Mouse (Mus musculus): ENCODE measurements around the gene Fermt2. TPM values are rescaled to one million over a fixed set of nuclear protein-coding genes. Genes with fewer than 3 reads are reported as not detected.

Gene Fermt2
- 60.5 and 62.9 TPM in 2 replicates for polyA plus RNA-seq (2015; fragmentation: Nextera tagmentation; extraction: Ambion mirVana)

DNA sequence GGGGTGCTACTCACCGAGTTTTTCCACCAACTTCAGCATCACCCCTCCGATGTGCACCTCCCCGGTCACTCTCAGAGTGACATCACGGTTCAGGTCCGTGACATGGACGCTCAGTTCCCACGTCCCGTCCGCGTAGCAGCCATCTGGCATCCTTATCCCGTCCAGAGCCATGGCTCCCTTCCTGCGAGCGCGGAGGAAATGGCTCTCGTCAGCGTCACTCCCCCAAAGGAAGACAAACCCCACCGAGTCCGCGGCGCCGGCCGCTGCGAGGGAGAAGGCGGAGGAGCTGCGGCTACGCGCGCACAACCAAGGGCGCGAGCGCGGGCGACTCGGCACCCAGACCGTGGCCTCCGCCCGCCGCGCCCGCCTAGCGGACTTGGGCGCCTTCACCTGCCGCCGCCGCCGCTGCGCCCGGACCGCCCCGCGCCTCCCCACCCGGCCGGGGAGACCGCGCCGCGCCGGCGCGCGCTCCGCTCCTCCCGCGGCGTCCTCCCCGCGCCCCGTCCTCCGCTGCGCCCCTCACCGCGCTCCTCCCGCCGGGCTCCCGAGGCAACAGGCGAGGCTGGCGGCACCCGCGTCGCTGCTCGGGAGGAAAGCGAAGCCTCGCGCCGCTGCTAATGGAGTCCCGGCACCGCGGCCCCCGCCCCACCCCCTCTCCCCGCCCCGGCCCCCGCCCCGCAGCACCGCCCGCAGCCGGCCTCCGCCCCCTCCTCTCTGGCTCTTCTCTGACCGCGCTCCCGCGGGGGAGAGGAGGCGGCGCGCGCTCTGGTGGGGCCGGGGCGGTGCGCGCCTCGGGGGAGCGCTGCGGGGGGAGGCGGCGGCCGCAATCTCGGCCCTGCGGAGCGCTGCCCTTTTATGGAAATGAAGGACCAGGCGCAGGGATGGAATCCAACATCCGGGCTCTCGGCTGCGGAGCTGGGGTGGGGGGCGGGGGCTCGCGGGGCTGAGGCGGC lies at the start of gene Fermt2:
Fermt2 (minus strand) TSS at position 708 of the 953 bp plus-strand sequence.
- H3K27ac ChIP-seq = peak within 1 kb of the TSS; percentile 93
- H3K4me1 ChIP-seq = peaks cover 33% of the 10 kb centered on the region
- H3K9me3 ChIP-seq (replicated peaks) = no peaks in the 10 kb centered on the region
- H3K9ac ChIP-seq = peak within 1 kb of the TSS; percentile 87
- ATAC-seq = peak; percentile 88
- WGBS = under 1% methylated on average over 83 of the region's 126 CpGs
- no peaks in the 10 kb centered on the region for H3K36me3 ChIP-seq (ENCODE audit: poor library complexity, severe bottlenecking)
- H3K4me2 ChIP-seq = peak within 1 kb of the TSS; percentile 64
- H3K4me3 ChIP-seq = peak within 1 kb of the TSS; percentile 64
- H3K27me3 ChIP-seq = no peaks in the 10 kb centered on the region

DNA sequence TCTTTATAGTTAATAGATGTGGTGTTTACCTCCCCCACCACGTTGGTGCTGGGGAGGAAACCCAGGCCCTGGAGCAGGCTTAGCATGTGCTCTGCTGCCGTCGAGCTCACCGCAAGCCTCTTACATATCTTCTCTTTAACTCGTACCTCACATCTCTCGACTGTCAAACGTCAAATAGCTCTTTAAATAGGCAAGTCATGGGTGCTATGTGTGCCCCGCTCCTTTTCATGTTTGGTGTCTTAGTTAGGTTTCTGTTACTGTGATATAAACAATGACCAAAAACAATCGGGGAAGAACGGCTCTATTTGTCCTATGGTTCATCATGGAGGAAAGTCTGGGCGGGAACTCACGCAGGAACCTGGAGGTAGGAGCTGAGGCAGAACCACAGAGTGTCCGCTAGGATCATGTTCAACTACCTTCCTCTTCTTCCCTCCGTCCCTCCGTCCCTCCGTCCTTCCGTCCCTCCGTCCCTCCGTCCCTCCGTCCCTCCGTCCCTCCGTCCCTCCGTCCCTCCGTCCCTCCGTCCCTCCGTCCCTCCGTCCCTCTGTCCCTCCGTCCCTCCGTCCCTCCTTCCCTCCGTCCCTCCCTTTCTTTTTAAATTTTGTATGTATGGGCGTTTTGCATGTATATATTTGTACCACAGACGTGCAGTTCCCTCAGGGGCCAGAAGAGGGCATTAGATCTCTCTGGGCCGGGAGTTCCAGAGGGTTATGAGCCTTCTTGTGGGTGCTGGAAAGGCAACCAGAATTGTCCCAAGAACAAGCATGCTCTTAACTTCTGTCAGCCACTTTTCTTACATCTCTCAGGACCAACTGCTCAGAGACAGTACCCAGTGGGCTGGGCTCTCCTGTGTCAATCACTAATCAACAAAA lies 36.4 kb upstream of the Fermt2 start:
- peak overlapping the region; percentile 34; the same call in 1 of the 2 replicates for H3K9ac ChIP-seq
- H3K27ac ChIP-seq = no peak overlapping the region
- 20% methylated on average over 33 of the region's 33 CpGs for WGBS

DNA sequence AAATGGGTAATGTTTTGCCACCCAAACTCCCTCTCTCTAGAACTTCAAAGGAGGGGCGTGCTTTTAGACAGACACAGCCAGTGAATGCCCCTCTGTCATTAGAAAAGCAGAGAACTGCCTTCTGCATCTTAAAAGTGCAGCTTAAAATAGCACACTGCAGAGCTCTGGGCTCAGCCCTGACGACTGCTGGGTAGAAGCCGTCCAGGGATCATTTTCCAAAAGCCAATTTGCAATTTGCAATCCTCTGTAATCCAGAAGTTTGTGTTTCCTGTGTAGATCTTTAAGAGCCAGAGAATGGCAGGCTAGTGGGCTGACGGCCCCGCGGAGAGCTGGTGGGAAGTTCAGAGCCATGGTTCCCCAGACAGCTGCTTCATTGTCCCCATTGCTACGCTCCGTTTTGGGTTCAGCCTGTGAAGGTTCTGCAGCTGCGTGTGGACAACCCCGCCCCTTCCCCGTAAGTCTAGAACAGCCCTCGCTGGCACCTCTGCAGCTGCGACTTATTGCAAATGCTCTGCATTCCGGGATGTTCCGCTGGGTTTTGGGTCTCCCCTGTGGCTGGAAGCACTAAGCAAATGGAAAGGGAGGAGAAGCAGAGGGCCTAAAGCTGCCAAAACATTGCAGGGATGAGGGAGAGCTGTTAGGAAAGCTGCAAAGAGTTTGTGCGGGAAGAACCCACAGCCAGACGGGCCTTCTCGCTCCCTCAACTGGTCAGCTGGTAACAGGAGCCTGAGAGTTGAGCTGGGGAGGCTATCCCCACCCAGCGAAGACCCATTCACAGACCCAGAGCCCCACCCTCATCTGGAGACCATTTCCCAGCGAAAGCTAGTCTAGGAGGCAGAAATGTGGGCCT lies 35.5 kb upstream of the Fermt2 start:
- H3K4me3 ChIP-seq = peak overlapping the region; percentile 11; the same call in 1 of the 2 replicates
- H3K4me1 ChIP-seq = peaks cover 20% of the 10 kb centered on the region
- peak overlapping the region; percentile 26 for H3K27ac ChIP-seq
- 4% methylated on average over 20 of the region's 20 CpGs for WGBS
- no peaks in the 10 kb centered on the region for H3K36me3 ChIP-seq (ENCODE audit: poor library complexity, severe bottlenecking)
- ATAC-seq = peak; percentile 66
- H3K27me3 ChIP-seq = no peaks in the 10 kb centered on the region
- peak overlapping the region; percentile 22 for H3K9ac ChIP-seq
- peak overlapping the region; percentile 56 for H3K4me2 ChIP-seq
- H3K9me3 ChIP-seq (replicated peaks) = no peaks in the 10 kb centered on the region

More for the DNA sequence above, 36.4 kb upstream of the Fermt2 start:
- ATAC-seq = peak; percentile 60
- Histone ChIP-seq H3K9me3 (replicated peaks) (no peaks in the 10 kb centered on the region), H3K27me3 (no peaks in the 10 kb centered on the region), H3K4me2 (peak overlapping the region; percentile 56), H3K36me3 (ENCODE audit: poor library complexity, severe bottlenecking) (no peaks in the 10 kb centered on the region), H3K4me3 (peak overlapping the region; percentile 31), H3K4me1 (peaks cover 20% of the 10 kb centered on the region)

DNA sequence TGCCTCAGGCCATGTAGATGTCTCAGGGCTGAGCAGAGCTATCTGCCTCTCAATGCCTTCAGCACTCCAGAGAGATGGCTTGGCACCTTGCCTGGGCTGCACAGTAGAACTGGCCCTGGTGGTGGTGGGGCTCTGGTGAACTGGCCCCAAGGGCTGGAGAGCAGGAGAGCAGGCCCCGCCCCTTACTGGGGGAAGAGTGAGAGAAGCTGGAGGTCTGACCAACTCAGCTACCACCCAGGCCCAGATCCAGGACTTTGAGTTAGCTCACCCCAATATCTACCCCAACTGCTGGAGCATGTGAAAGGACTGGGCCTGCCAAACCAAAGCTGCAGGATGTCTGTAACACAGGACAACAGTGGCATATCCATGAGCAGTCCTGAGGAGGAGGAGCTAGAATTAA lies 33.7 kb upstream of the Fermt2 start:
- H3K4me3 ChIP-seq = no peak overlapping the region
- H3K36me3 ChIP-seq (ENCODE audit: poor library complexity, severe bottlenecking) = no peaks in the 10 kb centered on the region
- H3K27ac ChIP-seq = no peak overlapping the region
- no peaks in the 10 kb centered on the region for H3K27me3 ChIP-seq
- H3K4me1 ChIP-seq = peaks cover 20% of the 10 kb centered on the region
- H3K4me2 ChIP-seq = no peak overlapping the region
- WGBS = 94% methylated on average over 1 of the region's 1 CpGs
- H3K9me3 ChIP-seq (replicated peaks) = no peaks in the 10 kb centered on the region
- H3K9ac ChIP-seq = no peak overlapping the region
- 0 out of 2 replicates have a peak, but pooled peaks have one; percentile 20 for ATAC-seq

DNA sequence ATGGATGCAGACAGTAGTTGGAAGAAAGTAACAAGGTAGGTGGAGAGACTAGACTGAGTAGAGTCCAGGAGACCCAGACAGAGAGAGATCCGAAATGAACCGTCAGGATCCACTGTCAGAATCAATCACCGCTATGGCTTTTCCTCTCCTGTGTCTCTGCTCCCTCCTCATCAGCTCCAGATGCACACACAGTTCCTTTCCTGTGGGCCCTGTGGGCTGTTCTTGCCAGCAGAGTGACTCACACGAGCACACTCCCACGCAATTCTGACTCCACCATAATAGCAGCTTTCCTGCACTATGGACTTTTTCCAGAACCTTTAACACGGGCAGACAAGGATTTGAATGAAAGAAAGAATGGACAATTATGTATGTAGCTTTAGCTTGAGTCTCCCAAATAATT lies 31.8 kb upstream of the Fermt2 start:
- WGBS = 87% methylated on average over 6 of the region's 6 CpGs
- H3K4me3 ChIP-seq = no peak overlapping the region
- H3K9ac ChIP-seq = no peak overlapping the region
- H3K4me2 ChIP-seq = no peak overlapping the region
- H3K27ac ChIP-seq = no peak overlapping the region
- no peaks in the 10 kb centered on the region for H3K9me3 ChIP-seq (replicated peaks)
- H3K36me3 ChIP-seq (ENCODE audit: poor library complexity, severe bottlenecking) = no peaks in the 10 kb centered on the region
- no peak for ATAC-seq
- no peaks in the 10 kb centered on the region for H3K27me3 ChIP-seq
- peaks cover 20% of the 10 kb centered on the region for H3K4me1 ChIP-seq

DNA sequence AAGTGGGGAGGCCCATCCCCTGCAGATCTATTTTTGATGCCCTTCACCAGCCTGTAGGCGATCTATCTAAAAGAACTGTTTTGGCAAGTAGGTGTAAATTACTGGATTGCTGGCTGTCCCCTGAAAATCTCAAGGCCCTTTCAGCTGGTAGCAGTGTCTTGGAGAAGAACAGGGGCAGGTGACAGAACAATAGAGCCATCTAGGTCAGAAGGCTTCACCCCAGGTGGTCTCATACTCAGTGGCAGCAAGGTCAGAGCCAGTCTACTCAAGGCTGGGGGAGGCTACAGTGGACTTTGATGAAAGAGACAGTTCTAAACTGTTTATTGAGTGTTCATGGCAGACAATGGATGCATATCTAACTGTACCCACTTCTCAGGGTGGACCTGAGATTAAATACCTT lies 29.1 kb upstream of the Fermt2 start:
- Histone ChIP-seq H3K36me3 (ENCODE audit: poor library complexity, severe bottlenecking) (no peaks in the 10 kb centered on the region), H3K9ac (no peak overlapping the region), H3K4me2 (no peak overlapping the region), H3K27me3 (no peaks in the 10 kb centered on the region), H3K4me1 (no peaks in the 10 kb centered on the region), H3K27ac (no peak overlapping the region), H3K4me3 (no peak overlapping the region), H3K9me3 (replicated peaks) (no peaks in the 10 kb centered on the region)
- 92% methylated on average over 1 of the region's 1 CpGs for WGBS
- no peak for ATAC-seq

DNA sequence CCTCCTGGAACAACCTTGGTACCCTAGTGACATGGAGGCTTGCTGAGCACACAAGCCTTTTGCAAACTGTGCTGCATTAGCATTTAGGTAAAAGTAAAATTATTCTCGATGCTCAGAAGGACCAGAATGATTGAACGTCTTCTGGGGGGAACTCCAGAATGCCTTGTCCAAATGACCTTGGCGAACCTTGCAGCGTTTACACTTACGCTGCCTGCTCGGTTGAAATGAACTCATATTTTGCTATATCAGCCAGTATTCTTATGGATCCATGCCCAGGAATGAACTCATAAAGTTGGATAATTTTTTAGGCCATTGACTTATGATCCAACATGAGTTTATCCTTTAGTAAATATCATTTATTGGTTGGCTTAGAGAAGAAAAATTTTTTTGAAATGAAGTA lies 24.4 kb upstream of the Fermt2 start:
- H3K9ac ChIP-seq = no peak overlapping the region
- H3K4me3 ChIP-seq = no peak overlapping the region
- H3K36me3 ChIP-seq (ENCODE audit: poor library complexity, severe bottlenecking) = no peaks in the 10 kb centered on the region
- no peak for ATAC-seq
- no peak overlapping the region for H3K4me2 ChIP-seq
- no peaks in the 10 kb centered on the region for H3K4me1 ChIP-seq
- H3K27me3 ChIP-seq = no peaks in the 10 kb centered on the region
- H3K9me3 ChIP-seq (replicated peaks) = no peaks in the 10 kb centered on the region
- WGBS = 92% methylated on average over 6 of the region's 6 CpGs
- H3K27ac ChIP-seq = no peak overlapping the region

DNA sequence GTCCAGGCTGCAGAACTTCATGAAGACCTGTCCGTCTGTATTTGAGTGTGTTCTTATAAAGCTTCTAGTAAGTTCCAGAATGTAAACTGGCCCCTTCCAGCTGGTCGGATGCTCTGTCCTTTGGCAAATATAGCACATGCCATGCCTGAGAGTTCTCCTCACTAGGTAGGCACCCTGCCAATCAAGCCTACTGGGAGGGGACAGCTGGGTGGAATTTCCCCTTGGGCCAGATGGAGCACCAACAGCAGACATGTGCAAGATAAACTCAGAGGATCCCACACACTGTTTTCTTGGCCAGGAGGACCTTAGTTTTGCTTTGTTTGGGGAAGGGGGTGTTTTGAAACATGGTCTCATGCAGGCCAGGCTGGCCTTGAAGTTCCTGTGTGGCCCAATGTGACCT lies 23.9 kb upstream of the Fermt2 start:
- Histone ChIP-seq H3K4me1 (no peaks in the 10 kb centered on the region), H3K4me2 (no peak overlapping the region), H3K9me3 (replicated peaks) (no peaks in the 10 kb centered on the region), H3K36me3 (ENCODE audit: poor library complexity, severe bottlenecking) (no peaks in the 10 kb centered on the region), H3K4me3 (no peak overlapping the region), H3K9ac (no peak overlapping the region), H3K27me3 (no peaks in the 10 kb centered on the region), H3K27ac (no peak overlapping the region)
- WGBS = 83% methylated on average over 2 of the region's 2 CpGs
- ATAC-seq = no peak

DNA sequence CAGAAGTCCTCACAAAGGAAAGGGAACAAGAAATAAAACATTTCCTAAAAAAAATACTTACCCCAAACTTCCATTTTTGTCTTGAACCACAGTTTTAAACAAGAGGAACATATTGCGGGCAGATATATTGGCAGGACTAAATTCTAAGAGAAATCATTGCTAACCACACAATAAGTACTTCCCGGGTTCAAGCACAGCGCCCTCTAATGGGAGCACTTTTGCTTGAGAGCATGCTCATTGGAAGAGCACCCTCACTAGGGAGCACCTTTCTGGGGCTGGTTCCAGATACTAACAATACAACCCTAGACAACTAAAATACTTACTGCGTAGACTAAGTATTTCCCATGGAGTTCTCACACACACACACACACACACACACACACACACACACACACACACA lies 22.5 kb upstream of the Fermt2 start:
- H3K27ac ChIP-seq = no peak overlapping the region
- no peaks in the 10 kb centered on the region for H3K9me3 ChIP-seq (replicated peaks)
- H3K4me2 ChIP-seq = no peak overlapping the region
- H3K4me1 ChIP-seq = no peaks in the 10 kb centered on the region
- WGBS = 86% methylated on average over 4 of the region's 4 CpGs
- no peaks in the 10 kb centered on the region for H3K36me3 ChIP-seq (ENCODE audit: poor library complexity, severe bottlenecking)
- H3K4me3 ChIP-seq = no peak overlapping the region
- H3K27me3 ChIP-seq = no peaks in the 10 kb centered on the region
- no peak overlapping the region for H3K9ac ChIP-seq
- ATAC-seq = no peak

DNA sequence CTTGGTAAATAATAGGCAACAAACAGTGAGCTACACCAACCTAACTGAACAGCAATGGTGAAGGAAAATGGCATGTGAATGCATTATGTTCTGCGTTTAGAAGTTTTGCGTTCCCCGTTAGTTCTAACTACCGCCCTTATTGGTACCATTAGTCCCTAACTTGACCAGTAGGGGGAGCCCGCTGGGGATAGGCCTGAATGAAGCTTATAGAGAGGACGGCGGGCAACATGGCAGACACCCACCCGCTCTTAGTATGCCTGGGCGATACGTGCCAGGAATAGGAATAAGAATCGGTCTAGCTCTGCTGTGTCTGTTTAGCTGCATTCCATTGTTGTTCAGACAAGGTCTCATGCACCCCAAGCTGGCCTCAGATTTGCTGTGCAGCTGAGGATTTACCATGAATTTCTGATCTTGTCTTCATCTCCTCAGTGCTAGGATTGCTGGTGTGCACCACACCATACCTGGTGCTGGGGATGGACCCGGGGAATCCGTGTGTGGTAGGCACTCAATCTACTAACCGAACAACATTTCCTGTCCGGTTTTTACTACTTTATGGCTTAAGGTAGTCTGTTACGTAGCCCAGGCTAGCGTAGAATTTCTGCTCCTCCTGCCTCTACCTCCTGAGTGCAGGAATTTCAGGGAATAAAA lies 21.3 kb upstream of the Fermt2 start:
- Histone ChIP-seq H3K4me1 (no peaks in the 10 kb centered on the region), H3K36me3 (ENCODE audit: poor library complexity, severe bottlenecking) (no peaks in the 10 kb centered on the region), H3K9me3 (replicated peaks) (no peaks in the 10 kb centered on the region), H3K4me2 (peak overlapping the region; percentile 21; the same call in 1 of the 2 replicates), H3K4me3 (0 out of 2 replicates have a peak overlapping the region, but pooled peaks have one; percentile 2), H3K27ac (no peak overlapping the region), H3K9ac (no peak overlapping the region; the same call in 1 of the 2 replicates), H3K27me3 (no peaks in the 10 kb centered on the region)
- peak; percentile 85 for ATAC-seq
- 57% methylated on average over 17 of the region's 17 CpGs for WGBS
